Mouse (Mus musculus): ENCODE results near the gene Gsta3.

- no peak for TF ChIP-seq CTCF (IDR thresholded peaks at IDR 0.05; ENCODE audit: extremely low read depth, insufficient read depth, insufficient read length, insufficient replicate concordance)
- no peak for TF ChIP-seq POLR2A (IDR thresholded peaks at IDR 0.05; ENCODE audit: low read depth, low read length)
Observed at GRCm38 (mm10) chr1:21292590-21292989, 52.2 kb downstream of the Gsta3 start.
